Mouse (Mus musculus) cerebellum, adult 2 months (tissue): ENCODE measurements at regions not wholly inside any gene's neighbourhood (a gene's known extent, or its start where the extent isn't known, plus 50 kb on each side); places are given as distances from the start of the nearest gene placed in this dataset.

Source experiments
- CTCF ChIP-seq: fragments of 200-500 bp; IDR thresholded peaks from 2 replicates; pipeline ENCODE4 v1.5.1; 2011; ENCODE audit warnings: low read depth, mild to moderate bottlenecking, control low read depth, low read length, moderate library complexity, borderline replicate concordance; ENCODE audit not compliant: insufficient read depth
- POLR2A ChIP-seq: fragments of 200-500 bp; IDR thresholded peaks from 2 replicates; pipeline ENCODE4 v1.6.1; 2011; ENCODE audit warnings: low read length, control low read depth, borderline replicate concordance; ENCODE audit not compliant: insufficient read depth

DNA sequence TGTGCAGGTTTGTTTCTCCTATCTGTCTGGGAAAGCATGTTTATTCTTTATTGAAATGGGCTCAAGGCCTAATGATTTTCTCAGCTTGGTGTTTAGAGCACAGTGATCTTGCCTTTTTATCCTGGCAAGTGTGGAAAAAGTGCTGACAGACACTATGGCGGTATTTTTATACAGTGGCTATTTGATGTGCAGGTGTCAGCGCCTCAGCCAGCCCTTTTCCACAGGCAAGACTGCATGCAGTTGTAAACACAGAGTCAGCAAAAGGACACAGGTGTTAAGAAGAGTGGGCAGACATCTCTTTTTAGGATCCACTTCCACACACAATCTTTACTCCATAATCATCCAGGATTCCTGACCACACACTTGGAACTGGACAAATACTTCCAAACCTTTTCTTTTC, 88.9 kb upstream of the Sphkap start:
- TF ChIP-seq CTCF: no peak
- TF ChIP-seq POLR2A: no peak
